Mouse (Mus musculus): Measurements from ENCODE around the gene Rnf215.
"Not testable (repeated sequence)": the region's sequence is repeated elsewhere in the genome, so short reads cannot be mapped to it uniquely, and the experiment has no call there.

Rnf215 gene

DNA sequence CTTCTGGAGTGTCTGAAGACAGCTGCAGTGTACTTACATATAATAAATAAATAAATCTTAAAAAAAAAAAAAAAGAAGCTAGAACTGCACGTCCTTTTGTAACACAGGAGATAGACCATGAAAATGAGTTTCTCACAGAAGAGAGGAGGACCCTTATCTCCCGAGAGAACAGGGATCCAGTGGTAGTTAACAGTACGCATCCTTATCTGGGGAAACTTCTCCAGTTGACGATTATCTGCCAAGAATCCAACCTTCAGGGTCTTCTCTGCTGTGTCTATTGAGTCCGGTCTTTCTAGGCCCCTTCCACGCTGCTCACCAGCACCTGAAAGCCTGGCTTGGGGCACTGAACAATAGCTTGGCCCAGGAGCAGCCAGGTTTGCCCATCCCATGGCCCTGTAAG, 21.0 kb upstream of the Rnf215 start:
- no peak for DNase-seq

DNA sequence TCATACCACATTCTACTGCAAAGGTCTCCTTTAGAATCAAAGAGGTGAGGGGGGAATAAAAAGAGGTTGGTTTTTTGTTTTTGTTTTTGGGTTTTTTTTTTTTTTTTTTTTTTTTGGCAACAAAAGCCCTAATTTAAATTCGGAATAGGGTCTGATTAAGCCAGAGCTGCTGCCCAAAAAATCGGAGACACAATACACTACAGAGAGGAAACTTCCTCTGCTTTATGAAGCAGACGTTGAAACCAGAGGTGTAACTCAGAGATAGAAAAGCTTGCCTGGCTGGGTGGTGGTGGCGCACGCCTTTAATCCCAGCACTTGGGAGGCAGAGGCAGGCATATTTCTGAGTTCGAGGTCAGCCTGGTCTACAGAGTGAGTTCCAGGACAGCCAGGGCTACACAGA, 20.5 kb upstream of the Rnf215 start:
- not testable (repeated sequence) for DNase-seq

DNA sequence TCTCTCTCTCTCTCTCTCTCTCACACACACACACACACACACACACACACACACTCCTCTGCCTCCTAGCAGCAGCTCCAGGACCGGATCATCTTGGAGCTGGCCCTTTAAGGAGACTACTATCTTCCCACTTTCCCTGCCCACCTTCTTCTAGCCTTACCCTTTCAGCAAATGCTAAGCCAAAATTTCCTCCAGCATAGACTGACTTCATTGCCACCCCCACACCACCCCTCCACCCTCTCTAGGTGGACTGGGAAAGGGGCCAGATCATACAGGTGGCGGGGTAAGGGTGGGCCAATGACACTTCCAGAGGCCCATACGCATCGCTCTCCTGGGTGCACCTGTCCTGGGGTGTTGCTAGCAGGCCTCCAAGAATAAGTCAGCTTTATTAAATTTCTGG, 19.6 kb upstream of the Rnf215 start:
- DNase-seq = no peak

- no peak for DNase-seq
Observed at GRCm38 (mm10) chr11:4116458-4117141, 18.4 kb upstream of the Rnf215 start.

DNA sequence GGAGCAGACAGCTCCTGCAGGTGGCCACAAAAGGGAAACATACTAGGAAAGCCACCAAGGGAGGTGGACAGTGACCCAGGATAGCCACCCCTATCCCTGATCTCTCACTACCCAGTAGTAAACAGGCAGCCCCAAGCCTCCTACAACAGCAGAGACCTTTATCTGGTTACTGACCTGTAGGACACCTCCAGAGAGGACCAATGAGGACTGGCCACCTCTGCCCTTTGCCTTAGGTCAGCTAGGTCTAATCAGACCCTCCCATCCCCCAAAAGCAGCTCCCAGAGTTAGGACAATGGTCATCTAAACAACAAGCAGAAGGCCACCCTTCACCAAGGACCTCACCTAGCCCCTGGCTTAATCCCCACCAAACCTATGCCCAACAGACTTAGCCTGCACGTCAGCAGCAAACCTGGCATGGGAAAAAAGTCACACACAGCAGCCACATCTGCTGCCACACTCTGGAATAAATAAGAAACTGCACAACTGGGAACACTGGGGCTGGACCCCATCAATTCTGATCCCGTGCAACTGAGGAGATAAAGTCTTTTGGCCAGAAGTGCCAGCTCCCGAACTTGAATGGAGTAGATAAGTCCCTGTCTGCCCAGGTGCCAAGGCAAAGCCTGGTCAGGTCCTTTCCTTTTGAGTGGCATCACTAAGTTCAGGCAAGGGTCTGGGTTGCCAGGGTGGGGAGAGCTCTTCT, 17.5 kb upstream of the Rnf215 start:
- DNase-seq = peak; percentile 32

GRCm38 (mm10) chr11:4118081-4118921, 16.7 kb upstream of the Rnf215 start:
- DNase-seq = peak; percentile 73

DNA sequence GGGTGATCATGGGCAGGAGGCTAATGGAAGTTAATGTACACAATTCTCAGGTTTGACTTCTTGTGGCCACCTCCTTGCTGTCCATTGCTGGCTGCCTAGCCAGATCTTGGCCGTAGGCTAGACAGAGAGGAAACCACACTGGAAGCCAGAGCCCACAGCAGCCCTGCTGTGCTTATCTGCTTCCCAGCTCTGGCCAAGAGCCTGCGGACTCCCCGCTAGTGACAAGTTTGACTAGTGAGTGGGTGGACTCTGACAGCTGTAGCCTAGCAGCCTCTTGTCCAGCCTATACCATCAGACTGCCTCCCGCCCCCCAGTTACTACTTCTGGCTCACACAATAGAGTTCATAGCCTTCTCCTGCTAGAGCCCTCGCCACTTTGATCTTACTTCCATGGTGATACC, 15.4 kb upstream of the Rnf215 start:
- no peak for DNase-seq

GRCm38 (mm10) chr11:4121691-4122090, 13.3 kb upstream of the Rnf215 start:
- DNase-seq = no peak

GRCm38 (mm10) chr11:4122226-4122625, 12.8 kb upstream of the Rnf215 start:
- no peak for DNase-seq

DNA sequence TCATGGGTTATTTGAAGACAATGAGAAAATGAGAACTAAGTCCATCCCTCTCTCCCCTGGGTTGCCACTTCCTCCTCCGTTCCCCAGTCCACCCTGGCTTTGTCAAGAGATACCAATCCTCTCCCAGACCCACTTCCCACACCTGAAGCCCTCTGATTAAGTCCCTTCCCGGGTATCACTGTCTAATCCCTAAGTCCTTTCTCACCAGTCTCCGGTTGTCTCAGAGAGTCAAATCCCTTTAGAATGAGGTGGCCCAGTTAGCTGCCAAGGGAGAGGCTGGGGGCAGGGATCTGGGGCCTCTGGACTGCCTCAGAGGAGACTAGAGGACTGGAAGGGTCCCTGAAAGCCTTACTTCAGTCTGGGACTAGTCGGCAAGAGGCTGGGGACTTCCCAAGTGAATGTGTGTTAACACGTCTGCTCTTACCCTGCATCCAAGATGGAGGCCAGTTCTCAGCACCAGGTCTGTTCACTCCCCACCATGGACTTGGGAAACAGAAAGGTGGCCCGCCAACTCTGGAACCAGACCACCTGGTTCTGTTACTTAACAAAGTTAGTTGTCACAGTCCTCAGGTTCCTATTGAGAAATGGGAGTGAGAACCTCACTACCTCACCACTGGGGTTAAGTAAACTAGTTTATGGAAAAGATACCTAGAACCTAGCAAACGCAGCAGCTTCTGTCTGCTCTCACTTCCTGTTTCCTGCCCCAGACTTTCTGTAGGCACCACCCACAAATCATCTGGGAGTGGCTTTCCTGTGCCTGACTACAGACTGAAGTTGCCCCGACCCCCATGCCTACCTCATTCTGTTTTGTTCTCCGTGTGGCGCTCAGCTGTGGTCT, 12.0 kb upstream of the Rnf215 start, which contains the start of gene Sec14l2:
Sec14l2 (minus strand) TSS at position 674 of the 838 bp plus-strand sequence.
- DNase-seq = peak; percentile 72

GRCm38 (mm10) chr11:4123922-4124321, 11.1 kb upstream of the Rnf215 start:
- DNase-seq = peak; percentile 61

- no peak for DNase-seq
Observed at GRCm38 (mm10) chr11:4127059-4127458, 7.9 kb upstream of the Rnf215 start.

DNA sequence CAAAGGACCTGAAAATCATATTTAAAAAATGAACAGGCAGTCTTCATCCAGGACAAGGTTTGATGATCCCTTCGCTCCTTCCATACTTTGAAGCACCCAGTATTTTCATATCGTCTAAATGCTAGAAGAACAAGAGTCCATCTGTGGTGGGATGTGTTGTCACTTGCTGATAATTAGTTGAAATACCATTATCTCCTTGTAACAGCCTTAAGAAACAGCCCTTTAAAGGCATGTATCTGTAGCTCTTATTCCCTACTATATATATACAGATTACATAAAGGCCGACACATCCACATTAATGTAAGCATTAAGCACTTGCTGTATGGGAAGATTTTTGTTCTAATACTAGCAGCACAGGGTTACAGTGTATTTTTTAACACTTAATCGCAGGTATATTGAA, 6.5 kb upstream of the Rnf215 start:
- DNase-seq = not testable (repeated sequence)

GRCm38 (mm10) chr11:4133450-4133849, 1.6 kb upstream of the Rnf215 start:
- peak; percentile 41 for DNase-seq

- no peak for DNase-seq
Observed at GRCm38 (mm10) chr11:4134400-4134799, 602 bp upstream of the Rnf215 start.

DNA sequence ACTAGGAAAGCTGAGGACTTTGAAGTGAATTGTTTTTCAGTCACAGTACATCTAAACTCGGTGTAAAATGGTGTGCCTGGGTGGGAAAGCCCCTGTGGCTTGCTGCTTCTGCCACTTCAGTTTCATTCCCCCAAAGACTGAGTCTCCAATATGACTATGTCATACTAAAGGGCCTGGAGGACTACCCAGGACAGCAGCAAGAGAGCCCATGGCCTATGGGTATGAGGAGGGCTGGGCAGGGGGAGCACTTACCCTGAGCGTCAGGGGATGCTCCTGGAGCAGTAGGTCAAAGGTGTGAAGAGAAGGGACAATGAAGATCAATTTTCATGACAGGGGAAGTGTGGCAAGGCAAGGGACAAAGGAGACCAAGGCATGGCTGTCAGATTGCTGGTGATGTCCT, 4.0 kb downstream of the Rnf215 start:
- no peak for DNase-seq

- no peak for DNase-seq
Observed at GRCm38 (mm10) chr11:4141505-4141904, 6.5 kb downstream of the Rnf215 start.

- DNase-seq = no peak
Observed at GRCm38 (mm10) chr11:4142352-4142751, 7.3 kb downstream of the Rnf215 start.

DNA sequence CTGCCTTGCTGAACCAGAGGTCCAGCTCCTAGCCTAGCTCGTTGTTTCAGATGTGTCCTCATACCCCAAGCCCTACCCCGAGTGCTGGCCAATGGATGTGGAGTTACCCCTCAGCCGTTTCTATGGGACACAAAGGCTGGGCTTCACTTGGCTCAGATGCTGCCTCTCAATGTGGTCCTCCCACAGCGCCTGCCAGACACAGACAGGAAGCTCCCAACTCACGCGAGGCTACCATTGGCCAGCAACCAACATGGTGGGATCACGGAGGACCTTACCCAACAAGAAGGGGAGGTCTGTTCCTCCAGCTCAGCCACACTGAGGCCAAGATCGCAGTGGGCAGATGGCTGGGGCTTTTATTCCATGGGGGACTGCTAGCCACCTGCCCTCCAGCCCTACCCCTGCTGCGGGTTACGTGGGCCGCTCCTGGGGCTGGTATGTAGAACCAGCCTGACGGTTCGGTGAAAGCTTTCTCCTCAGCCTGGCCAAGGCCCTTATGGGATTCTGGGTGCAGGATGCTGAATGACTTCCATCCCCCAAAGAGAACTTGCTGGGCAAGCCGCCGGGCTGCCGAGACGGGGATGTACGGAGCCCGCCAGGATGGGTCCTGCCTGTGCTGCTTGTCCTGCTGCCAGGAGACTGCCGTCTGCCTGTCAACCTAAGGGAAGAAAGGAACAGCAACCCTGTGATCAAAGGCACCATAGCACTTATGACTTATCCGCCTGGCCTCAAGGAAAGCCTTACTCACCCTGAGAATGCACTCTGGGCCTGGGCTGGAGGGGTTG, 8.5 kb downstream of the Rnf215 start:
- DNase-seq = no peak

- no peak for DNase-seq
Observed at GRCm38 (mm10) chr11:4146381-4146780, 11.4 kb downstream of the Rnf215 start.

- no peak for DNase-seq
Observed at GRCm38 (mm10) chr11:4147098-4147497, 12.1 kb downstream of the Rnf215 start.

DNA sequence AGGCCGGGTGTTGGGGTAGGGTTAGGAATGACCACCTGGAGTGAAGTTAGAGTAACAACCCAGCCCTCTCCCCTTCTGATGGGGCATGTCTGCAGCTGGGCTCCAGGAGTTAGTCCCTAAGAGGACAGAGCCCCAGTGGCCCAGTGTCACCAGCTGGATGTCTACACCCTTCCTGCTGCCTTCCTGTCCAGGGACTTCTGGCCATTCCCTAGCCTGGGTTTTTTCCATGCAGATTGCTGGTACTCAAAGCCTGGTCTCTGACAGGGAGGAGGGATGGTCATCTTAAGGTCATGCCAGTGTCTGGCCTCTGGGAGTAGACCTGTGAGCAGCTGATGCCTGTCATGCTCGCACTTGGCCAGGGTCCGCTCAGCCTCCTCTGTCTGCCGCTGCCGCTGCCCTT, 13.1 kb downstream of the Rnf215 start:
- no peak for DNase-seq
